Mouse (Mus musculus): ENCODE data around the gene Slc35e1.

DNA sequence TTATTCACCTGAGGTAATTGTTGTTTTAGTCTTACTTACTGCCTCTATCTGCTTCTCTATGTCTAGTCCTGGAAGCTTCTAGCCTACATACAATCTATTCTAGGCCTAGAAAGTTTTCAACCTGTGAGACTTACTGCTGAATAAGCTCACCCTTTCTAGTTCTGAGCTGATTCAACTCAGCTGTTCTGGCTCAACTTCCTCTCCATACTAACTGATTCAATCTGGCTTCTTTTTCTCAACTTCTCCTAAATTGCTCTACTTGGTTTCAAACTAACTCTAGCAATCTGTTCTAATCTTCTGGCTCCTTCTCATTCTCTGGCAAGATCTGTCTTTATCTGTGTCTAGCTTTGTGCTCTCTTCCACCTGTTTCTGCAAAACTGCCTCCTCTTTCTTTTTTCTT, 29.5 kb upstream of the Slc35e1 start:
- TF ChIP-seq CTCF (IDR thresholded peaks at IDR 0.05; ENCODE audit: low read depth) (no peak), EP300 (IDR thresholded peaks at IDR 0.05; ENCODE audit: low read depth) (no peak)
